Mouse (Mus musculus) embryo, embryonic 10.5 days (tissue): ENCODE results near the gene Smad5.

Experiments
- DNase-seq: peaks from one replicate; pipeline ENCODE4 v3.0.0-alpha.2; 2015; ENCODE audit warnings: low spot score

The Smad5 gene

GRCm38 (mm10) chr13:56701924-56702323 lies 886 bp upstream of the Smad5 start:
- no peak for DNase-seq

GRCm38 (mm10) chr13:56703222-56703870 lies 536 bp downstream of the Smad5 start:
- DNase-seq = peak; percentile 90

- peak; percentile 65 for DNase-seq
These were observed 1.1 kb downstream of the Smad5 start for GRCm38 (mm10) chr13:56703871-56704321.

- DNase-seq = no peak
These were observed 1.8 kb downstream of the Smad5 start for GRCm38 (mm10) chr13:56704596-56704995.

- no peak for DNase-seq
These were observed 4.3 kb downstream of the Smad5 start for GRCm38 (mm10) chr13:56707111-56707510.

- no peak for DNase-seq
These were observed 4.8 kb downstream of the Smad5 start for GRCm38 (mm10) chr13:56707606-56708005.

GRCm38 (mm10) chr13:56710620-56711019 lies 7.8 kb downstream of the Smad5 start:
- DNase-seq = no peak

- no peak for DNase-seq
These were observed 9.4 kb downstream of the Smad5 start for GRCm38 (mm10) chr13:56712221-56712620.

GRCm38 (mm10) chr13:56726551-56726950 lies 23.7 kb downstream of the Smad5 start:
- no peak for DNase-seq

GRCm38 (mm10) chr13:56729046-56729445 lies 26.2 kb downstream of the Smad5 start:
- no peak for DNase-seq

GRCm38 (mm10) chr13:56734617-56735016 lies 31.8 kb downstream of the Smad5 start:
- no peak for DNase-seq

GRCm38 (mm10) chr13:56735212-56735875 lies 32.5 kb downstream of the Smad5 start:
- peak; percentile 48 for DNase-seq

GRCm38 (mm10) chr13:56739556-56739955 lies 36.7 kb downstream of the Smad5 start:
- no peak for DNase-seq

- DNase-seq = no peak
These were observed 37.7 kb downstream of the Smad5 start for GRCm38 (mm10) chr13:56740496-56740895.

GRCm38 (mm10) chr13:56741691-56742090 lies 38.9 kb downstream of the Smad5 start:
- no peak for DNase-seq

GRCm38 (mm10) chr13:56742325-56742901 lies 39.6 kb downstream of the Smad5 start:
- DNase-seq = no peak

- DNase-seq = no peak
These were observed 44.1 kb downstream of the Smad5 start for GRCm38 (mm10) chr13:56746739-56747532.

GRCm38 (mm10) chr13:56747554-56747953 lies 44.7 kb downstream of the Smad5 start:
- DNase-seq = no peak

GRCm38 (mm10) chr13:56749377-56749776 lies 46.6 kb downstream of the Smad5 start:
- no peak for DNase-seq

- DNase-seq = no peak
These were observed 49.0 kb downstream of the Smad5 start for GRCm38 (mm10) chr13:56751774-56752173.

GRCm38 (mm10) chr13:56752474-56753191 lies 49.8 kb downstream of the Smad5 start:
- peak; percentile 63 for DNase-seq
